Mouse (Mus musculus) frontal cortex, postnatal 10 days (tissue): ENCODE data around the gene Gapvd1.
"Not testable (repeated sequence)": the region's sequence is repeated elsewhere in the genome, so short reads cannot be mapped to it uniquely, and the experiment has no call there.

ENCODE experiments used
- DNase-seq, 2 experiments: peaks; one replicate each; pipeline ENCODE4 v3.0.0; 2022; ENCODE audit warnings: low spot score in 2 of 2, mixed read lengths in 1 of 2

Gapvd1 gene

DNA sequence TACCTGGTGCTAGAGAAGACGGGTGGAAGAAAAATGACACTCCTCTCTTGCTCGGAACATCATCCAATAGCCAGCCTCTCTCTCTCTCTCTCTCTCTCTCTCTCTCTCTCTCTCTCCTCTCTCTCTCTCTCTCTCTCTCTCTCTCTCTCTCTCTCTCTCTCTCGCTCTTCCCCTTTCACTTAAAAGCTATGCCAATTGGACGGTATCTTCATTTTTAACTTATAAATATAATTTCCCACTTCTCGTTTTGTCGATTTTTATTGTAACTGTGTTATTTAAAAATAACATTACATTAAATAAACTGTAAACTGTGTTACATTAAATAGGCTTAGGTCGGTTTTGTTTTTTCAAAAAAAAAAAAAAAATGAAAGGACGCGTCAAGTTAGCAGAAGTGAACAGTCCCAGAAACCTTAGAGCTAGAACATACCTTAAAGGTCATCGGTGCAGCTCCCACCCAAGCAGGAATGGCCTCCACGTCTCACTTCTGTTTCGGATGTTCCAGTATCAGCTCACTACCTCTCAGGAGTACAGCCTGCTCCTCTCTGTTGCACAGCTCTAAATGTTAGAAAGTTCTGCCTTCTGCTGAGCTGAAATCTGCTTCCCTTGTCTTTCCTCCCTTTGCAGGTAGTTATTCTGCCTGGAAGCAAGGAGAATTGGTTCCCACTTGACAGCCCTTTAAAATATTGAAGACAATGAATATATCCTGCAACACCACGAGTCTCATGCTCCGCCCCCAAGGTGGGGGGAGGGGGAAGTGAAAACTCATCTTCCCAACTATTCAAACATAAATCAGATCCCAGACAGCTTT, at the start of gene Gapvd1:
Gapvd1 (minus strand) TSS at position 682 of the 808 bp plus-strand sequence.
- no peak for DNase-seq

DNA sequence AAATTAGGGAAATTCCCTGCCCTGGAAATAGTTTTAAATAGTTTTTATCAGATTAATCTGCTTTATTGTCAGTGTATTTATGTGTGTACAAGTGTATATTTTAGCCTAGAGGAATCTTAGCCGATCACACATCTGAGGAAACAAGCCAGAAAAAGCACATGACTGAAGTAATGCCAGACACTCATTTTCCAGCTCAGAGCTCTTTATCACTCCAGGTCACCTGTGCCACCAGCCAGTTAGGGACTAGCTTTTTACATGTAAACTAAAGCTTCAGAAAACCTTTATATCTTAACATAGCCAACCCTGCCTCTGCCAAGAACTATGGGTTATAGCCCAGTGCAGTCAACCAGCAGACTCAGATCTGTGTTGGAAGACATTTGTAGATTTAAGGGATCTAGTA, 49.8 kb upstream of the Gapvd1 start:
- no peak for DNase-seq

DNA sequence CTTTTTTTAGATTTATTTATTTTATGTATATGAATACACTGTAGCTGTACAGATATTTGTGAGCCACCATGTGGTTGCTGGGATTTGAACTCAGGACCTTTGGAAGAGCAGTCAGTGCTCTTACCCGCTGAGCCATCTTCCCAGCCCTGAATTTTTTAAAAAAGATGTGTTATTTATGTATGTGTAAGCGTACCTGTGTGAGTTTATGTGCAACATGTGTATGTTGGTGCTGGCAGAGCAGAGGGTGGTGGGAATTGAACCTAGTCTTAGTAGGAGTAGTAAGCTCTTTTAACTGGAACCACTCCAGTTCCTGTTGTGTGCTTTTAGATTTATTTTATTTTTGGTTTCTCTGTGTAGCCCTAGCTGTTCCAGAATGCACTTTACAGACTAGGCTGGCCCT, 49.1 kb upstream of the Gapvd1 start:
- no peak for DNase-seq

DNA sequence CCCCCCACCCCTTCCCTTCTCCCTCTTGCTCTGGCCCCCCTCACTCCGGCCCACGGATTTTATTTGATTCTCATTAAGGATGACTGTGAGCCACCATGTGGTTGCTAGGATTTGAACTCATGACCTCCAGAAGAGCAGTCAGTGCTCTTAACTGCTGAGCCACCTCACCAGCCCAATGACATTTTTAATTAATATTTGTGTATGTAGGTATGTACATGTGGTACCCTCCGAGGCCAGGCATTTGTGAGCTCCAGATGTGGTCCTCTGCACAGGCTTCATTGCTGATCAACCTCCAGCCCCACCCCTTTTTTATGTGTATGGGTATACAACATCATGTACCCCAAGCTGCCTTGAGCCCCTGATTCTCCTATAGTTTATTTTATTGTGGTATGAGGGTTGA, 48.7 kb upstream of the Gapvd1 start:
- no peak for DNase-seq

DNA sequence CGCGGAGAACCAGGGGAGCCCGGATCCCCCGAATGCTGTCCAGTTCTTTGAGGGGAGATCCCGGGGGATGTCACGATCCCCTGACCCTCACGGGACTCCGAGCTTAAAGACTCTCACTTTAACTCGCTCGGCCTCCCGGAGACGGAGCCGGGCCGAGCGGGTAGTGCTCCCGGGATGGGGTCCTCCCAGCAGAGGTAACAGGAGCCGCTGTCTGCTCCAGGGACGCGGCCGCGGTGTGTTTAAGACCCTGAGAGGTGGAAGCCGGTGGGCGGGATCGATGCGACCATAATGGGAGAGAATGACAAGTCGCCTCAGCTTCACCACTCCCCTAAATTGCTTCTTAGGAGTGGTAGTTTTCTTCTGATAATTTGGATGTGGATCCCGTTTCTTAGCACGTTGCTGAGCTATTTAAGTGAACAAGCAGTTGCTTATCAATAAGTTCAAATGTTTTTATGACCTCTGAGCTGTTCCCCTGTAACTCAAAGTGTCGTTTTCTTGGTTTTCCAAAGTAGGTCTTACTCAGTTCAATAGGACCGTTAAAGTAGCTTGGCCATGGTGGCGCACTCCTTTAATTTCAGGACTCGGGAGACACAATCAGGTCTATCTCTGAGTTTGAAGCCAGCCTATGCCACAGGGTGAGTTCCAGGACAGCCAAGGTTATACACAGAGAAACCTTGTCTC, 47.7 kb upstream of the Gapvd1 start:
- peak in 1 of 2 experiments; percentile 41 for DNase-seq

DNA sequence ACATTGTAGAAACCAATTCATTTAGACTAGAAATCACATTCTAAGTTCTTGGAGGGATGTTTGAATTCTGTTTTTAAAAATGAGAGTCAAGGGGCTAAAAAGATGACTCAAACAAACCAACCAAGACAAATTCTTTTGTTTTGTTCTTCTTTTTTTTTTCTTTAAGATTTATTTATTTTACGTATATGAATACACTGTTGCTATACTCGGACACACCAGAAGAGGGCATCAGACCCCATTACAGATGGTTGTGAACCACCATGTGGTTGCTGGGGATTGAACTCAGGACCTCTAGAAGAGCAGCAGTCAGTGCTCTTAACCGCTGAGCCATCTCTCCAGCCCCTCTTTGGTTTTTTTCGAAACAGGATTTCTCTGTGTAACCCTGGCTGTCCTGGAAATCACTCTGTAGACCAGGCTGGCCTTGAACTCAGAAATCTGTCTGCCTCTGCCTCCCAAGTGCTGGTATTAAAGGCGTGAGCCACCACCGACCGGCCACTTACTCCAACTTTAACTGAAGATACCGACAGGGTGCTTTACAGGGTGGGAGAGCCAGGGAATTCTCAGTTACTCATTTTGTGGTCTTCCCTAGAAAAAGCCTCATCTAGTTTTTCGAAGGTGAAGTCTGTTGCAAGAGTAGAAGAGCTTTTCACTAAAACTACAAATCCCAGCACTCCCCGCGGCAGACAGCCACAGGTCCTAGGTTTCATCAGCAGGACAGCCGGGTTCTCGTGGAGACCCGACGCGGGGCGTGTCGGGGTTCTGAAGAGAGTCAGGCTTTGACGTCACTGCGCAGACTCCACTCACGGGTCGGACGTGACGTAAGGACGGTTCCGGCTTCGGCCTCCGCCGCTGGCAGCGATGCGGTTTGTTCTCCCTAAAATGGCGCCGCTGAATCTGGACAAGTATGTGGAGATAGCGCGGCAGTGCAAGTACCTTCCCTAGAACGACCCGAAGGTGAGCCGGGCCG, 46.8 kb upstream of the Gapvd1 start:
- peak; percentile 96 to 97 for DNase-seq

DNA sequence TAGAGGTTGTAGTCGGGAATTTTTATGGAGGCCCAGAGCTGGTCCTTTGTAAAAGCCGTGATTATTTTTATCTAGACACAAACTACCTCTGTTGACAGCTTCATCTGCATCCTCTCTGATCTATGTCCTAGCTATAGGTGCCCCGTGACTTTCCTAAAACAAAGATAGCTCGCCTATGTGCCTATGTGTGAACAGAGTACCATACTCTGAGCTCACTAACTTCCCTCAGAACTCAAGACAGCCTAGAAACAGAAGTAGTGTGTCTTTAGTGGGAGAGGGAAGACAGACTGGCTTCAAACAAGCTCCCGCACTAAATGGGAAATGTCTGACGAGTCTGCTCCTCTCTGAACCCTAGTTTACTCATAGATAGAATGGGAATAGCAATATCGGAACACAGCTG, 45.3 kb upstream of the Gapvd1 start:
- no peak for DNase-seq

DNA sequence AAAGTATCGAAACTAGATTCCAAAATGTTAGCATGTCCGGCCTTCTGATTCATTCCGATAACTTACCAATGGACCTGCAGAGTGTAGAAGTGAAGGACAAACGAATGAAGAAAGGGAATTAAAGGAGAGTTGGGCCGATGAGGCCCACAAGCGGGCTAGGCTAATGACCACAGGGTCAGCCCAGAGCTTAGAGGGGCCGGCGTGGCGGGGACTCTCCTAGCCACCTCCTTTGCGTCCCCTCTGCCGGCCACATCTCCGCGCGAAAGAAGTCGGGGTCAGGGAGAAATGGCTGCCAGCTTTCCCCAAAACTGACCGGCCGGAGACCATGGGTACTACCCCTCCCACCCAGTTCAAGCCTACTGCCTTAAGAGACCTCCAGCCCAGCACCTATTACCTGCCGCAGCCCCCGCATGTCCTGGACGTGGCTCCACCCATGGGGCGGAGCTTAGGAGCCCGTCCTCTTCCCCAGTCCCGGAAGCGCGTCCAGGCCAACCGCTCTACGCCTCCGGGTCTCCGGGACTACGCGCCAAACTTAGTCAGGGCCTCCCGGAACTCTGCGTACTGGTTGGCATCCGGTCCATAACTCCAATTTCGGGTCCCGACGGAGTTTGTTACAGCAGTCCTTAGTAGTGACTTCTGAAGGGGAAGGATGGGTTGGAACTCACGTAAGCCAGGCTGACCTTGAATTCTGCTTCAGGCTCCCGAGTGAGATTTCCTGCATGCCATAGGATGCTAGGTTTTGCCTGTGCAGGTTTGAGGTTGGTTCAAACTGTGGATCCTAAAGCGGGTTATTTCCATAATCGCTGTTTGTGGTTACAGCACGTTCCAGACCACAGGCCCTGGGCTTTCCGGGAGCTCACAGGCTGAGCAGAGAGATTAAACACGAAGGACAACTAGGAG, 44.6 kb upstream of the Gapvd1 start, which contains the start of gene Rabepk:
Rabepk (minus strand) TSS at position 556 of the 900 bp plus-strand sequence.
- DNase-seq = peak; percentile 66 to 69

DNA sequence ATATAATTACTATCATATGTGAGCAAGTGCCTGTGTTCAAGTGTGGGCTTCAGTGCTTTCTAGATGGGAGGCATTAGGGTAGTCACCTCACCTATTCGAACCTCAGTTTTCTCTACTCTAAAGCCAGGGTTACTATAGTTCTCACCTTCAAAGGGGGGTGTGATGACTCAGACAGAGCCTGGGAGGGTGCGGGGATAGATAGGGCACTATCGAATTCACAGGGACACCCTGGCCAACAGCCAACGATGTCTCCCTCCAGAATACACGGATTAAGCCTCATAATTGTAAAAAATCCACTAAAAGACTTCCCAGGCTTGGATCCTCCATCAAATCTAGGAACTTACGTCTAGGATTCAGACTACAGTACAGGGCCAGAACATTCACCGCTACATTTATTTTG, 40.4 kb upstream of the Gapvd1 start:
- DNase-seq = no peak

DNA sequence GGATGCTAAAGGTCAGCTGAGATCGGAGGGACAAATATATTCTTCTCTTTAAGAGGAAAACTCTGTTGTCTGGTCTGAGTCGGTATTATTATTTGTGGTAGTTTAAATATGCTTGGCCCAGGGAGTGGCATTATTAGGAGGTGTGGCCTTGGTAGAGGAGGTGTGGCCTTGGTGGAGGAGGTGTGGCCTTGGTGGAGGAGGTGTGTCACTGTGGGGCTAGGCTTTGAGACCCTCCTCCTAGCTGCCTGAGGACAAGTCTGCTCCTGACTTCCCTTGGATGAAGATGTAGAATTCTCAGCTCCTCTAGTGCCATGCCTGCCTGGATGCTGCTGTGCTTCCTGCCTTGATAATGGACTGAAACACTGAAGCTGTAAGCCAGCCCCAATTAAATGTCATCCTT, 39.5 kb upstream of the Gapvd1 start:
- no peak for DNase-seq

DNA sequence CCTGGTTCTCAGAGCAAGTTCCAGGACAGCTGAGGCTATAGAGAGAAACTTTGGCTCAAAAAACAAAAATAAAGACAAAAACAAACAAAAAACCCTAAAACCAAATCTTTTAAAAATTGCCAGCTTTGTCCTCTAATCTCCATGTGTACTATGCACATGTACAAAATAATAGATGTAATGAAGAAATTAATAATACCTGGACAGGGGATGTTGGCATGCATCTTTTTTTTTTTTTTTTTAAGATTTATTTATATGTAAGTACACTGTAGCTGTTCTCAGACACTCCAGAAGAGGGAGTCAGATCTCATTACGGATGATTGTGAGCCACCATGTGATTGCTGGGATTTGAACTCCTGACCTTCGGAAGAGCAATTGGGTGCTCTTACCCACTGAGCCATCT, 37.5 kb upstream of the Gapvd1 start:
- DNase-seq = not testable (repeated sequence)

DNA sequence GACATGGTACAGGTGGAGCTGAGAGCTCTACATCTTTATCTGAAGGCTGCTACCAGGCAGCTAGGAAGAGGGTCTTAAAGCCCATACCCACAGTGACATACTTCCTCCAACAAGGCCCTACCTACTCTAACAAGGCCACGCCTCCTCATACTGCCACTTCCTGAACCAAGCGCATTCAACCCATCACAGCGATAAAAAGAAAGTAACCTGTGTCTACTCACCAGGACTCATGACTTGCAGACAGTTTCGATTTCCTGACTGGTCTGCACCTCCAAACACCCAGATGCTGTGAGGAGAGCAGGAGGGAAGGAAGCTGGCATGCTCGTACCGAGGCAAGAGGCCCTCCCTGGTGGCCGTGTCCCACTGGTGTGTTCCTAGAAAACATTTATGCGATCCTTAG, 35.2 kb upstream of the Gapvd1 start:
- no peak for DNase-seq

DNA sequence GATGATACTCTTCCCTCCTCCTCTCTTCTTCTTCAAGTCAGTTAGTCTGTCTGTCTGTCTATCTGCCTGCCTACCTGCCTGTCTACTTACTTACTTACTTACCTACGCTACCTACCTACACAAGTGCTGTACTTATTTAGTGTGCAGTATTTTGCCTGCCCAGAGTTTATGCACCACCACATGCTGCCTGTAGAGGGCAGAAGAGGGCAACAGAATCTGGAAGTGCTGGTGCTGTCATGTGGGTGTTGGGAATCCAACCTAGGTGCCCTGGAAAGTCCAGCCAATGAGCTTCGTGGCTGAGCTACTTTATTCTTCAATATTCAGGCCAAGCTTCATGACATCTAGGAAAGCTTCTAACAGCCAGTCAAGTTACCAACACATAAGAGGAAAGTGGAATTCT, 29.1 kb upstream of the Gapvd1 start:
- no peak for DNase-seq

DNA sequence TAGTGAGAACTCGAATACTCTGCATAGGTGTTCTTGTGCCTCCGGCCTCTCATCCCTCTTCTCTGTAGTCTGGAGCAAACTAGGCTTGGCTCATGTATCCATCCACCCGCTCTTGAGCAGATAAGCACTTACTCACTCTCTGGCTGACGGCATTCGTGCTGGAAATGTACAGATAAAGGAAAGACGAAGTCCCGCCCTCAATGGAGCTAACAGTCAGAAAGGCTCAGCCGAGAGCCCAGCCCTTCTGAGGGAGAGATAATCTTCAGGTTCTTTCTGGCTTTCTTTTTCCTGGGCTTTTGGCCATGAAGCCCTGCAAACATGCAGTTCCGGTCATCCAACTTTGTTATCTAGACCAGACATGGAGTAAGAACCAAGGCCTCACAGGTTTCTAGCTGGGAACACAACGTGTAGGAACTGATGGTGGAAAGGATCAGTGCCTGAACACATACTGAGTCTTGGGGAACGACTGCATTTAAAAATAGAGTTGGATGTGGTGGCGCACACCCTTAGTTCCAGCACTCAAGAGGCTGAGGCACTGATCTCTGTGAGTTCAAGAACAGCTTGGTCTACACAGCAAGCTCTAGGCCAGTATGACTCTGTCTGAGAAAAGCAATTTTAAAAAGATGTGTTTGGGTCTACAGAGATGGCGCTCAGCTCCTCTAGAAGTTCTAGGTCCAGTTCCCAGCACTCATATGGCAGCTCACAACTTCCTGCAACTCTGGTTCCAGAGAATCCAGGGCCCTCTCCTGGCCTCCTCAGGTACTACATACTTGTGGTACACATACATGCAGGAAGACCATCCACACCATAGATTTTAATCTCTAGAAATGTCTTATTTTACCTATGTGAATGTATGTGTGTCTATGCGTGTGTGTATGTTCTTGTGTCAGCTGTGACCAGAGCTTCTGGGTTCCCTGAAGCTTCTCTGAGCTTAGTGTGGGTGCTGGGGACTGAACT, 28.3 kb upstream of the Gapvd1 start:
- no peak for DNase-seq

DNA sequence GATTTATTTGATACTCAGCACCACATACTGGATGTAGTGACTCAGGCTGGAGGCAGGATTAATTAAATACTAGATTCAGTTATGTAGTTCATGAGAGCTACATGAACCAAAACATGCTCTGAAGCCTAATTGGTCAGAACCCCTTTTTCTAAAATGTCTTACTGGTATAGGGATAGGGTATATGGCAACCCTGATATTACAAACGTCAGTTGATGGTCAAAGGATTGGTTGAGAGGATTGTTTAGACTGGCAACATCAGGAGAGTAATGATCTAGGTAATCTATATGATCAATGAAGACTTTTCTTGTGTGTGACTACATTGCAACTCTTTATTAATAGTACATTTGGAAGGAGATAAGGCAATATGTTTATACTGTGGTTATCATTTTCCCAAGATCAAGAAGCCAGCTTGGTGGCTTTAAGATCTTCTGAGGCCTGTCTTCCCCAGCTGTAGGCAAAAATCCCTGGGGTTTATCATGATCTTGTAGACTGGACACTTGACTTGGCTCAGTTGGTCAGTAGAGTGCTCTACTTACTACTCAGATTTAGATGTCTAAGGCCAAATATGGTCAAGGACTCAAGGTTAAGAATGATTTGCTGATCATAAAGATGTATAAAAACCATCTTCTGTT, 22.3 kb upstream of the Gapvd1 start:
- no peak for DNase-seq

DNA sequence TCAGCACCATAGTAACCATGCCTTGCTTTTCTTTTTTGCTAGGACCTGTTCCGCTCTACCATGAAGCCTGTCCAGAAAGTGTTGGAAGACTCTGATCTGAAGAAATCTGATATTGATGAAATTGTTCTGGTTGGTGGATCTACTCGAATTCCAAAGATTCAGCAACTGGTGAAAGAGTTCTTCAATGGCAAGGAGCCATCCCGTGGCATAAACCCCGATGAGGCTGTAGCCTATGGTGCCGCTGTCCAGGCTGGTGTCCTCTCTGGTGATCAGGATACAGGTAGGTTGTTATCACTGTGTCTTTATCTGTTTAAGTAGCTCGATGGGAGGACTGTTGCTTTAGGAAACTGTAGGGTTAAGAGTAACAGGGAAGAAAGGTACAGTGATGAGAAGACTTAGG, 19.5 kb upstream of the Gapvd1 start:
- no peak for DNase-seq

DNA sequence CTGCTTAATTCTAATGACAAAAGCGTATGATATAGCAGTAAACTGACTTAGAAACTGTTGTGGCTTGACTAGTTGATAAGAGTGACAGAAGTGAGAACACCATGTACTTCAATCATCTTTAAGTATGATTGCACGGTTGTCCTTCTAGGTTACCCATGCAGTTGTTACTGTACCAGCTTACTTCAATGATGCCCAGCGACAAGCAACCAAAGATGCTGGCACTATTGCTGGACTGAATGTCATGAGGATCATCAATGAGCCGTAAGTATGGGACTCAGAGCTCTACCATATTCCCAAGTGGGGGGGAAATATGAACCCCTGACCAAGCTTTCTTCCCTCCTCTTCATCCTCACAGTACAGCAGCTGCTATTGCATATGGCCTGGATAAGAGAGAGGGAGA, 18.6 kb upstream of the Gapvd1 start:
- DNase-seq = no peak

DNA sequence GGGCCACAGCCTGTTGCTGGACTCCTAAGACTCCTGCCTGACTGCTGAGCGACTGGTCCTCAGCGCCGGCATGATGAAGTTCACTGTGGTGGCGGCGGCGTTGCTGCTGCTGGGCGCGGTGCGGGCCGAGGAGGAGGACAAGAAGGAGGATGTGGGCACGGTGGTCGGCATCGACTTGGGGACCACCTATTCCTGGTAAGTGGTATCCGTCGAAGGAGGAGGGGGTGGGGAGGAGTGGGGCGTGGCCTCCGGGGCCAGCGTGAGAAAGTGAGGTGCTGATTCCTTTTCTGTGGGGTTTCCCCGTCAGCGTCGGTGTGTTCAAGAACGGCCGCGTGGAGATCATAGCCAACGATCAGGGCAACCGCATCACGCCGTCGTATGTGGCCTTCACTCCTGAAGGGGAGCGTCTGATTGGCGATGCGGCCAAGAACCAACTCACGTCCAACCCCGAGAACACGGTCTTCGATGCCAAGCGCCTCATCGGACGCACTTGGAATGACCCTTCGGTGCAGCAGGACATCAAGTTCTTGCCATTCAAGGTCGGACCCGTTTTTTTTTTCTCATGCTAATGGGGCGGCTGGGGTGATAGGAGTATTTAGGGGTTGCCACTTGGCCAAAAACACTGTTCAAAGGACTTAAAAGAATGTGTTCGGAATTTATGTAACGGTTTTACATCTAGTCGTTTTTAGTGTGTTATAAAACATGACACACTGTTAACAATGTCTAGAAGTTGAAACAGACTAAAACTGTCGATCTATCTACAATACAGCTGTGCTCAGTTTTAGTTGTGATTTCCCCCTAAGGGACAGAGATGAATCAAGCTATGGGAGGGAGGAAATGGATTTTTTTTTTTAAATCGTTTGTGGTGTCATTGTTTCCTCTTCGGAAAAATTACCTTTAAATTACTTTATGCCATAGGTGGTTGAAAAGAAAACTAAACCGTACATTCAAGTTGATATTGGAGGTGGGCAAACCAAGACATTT, 17.5 kb upstream of the Gapvd1 start:
- no peak for DNase-seq
